Mouse (Mus musculus) midbrain, embryonic 11.5 days (tissue): ENCODE results near the gene Cux2. TPM values are rescaled to one million over a fixed set of nuclear protein-coding genes. Genes with fewer than 3 reads are reported as not detected.
A peak's percentile ranks its signal among the peaks of the same experiment; 100 is the strongest.

Source experiments
- ATAC-seq: fragments of 200-750 bp; cut with Nextera tagmentation; 2 replicates; pipeline ENCODE4 v1.8.0; 2017; ENCODE audit warnings: moderate TSS enrichment, moderate library complexity; ENCODE audit not compliant: low FRiP score
- DNase-seq: peaks from one replicate; pipeline ENCODE4 v3.0.0; 2015; ENCODE audit warnings: low spot score; ENCODE audit errors: missing footprints
- H3K27ac ChIP-seq: fragments of 300-500 bp; sonication (generic); 2 replicates; pipeline ENCODE4 v1.5.1; 2014; ENCODE audit warnings: low read depth, low read length
- H3K27me3 ChIP-seq: fragments of 300-500 bp; sonication (generic); 2 replicates; pipeline ENCODE4 v1.6.1; 2014; ENCODE audit warnings: mild to moderate bottlenecking, low read length, moderate library complexity, mixed read lengths; ENCODE audit not compliant: control insufficient read depth, insufficient read depth
- H3K36me3 ChIP-seq: fragments of 300-500 bp; sonication (generic); 2 replicates; pipeline ENCODE4 v1.6.1; 2014; ENCODE audit warnings: mild to moderate bottlenecking, low read length, moderate library complexity, mixed read lengths; ENCODE audit not compliant: control insufficient read depth, insufficient read depth
- H3K4me1 ChIP-seq: fragments of 300-500 bp; sonication (generic); 2 replicates; pipeline ENCODE4 v1.6.1; 2014; ENCODE audit warnings: low read length; ENCODE audit not compliant: control insufficient read depth, insufficient read depth
- H3K4me2 ChIP-seq: fragments of 300-500 bp; sonication (generic); 2 replicates; pipeline ENCODE4 v1.6.1; 2014; ENCODE audit warnings: mild to moderate bottlenecking, moderate library complexity
- H3K4me3 ChIP-seq: fragments of 300-500 bp; sonication (generic); 2 replicates; pipeline ENCODE4 v1.5.1; 2014; ENCODE audit warnings: low read depth, low read length
- H3K9ac ChIP-seq: fragments of 300-500 bp; sonication (generic); 2 replicates; pipeline ENCODE4 v1.6.1; 2014; ENCODE audit warnings: low read length
- H3K9me3 ChIP-seq: fragments of 300-500 bp; sonication (generic); 2 replicates; pipeline ENCODE4 v1.6.1; 2016; ENCODE audit warnings: low read length; ENCODE audit not compliant: control insufficient read depth
- WGBS: fragments of 180-500 bp; shearing (Covaris S2); extraction: QIAGEN DNeasy Blood & Tissue Kit; methylation state at CpG from one replicate; pipeline ENCODE4 v1.1.7; 2014; 5-methylcytosine and 5-hydroxymethylcytosine counted together
- polyA plus RNA-seq: library from polyadenylated mRNA; unstranded; fragments of >200 nt; fragmentation: Nextera tagmentation; extraction: Ambion mirVana; gene quantifications from 2 replicates; pipeline ENCODE4 v1.2.1, GENCODE M21; 2014

The Cux2 gene
- polyA plus RNA-seq, 1 experiment from 2014 or later = 11.1 TPM

GRCm38 (mm10) chr5:121820161-121820560, 229.7 kb downstream of the Cux2 start:
- WGBS = 87% methylated on average over 2 of the region's 2 CpGs
- Histone ChIP-seq H3K9me3 (no peaks in the 10 kb centered on the region), H3K27me3 (no peaks in the 10 kb centered on the region), H3K4me3 (no peak overlapping the region), H3K4me1 (no peaks in the 10 kb centered on the region), H3K36me3 (peaks cover 24% of the 10 kb centered on the region), H3K9ac (no peak overlapping the region), H3K4me2 (no peak overlapping the region), H3K27ac (no peak overlapping the region)
- ATAC-seq (no peak), DNase-seq (no peak)

DNA sequence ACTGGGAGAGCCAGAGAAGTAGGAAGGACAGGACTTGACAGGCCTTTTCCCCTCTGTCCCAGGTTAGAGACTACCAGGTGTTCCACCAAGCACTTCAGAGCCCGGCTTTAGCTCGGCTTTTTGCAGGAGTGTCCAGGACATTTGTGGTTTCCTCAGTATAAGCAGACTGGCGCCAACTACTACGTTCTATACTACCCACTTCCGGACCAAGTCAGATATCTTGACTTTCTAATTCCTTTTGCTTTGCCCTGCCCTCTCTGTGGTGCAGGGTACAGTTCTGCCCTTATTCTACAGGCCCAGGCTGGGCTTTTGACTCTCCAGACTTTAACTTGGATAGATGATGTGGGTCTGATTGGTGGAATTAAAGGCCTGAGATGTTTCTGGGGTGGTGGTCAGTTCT, 230.3 kb downstream of the Cux2 start:
- Histone ChIP-seq H3K4me3 (no peak overlapping the region), H3K9me3 (no peaks in the 10 kb centered on the region), H3K9ac (no peak overlapping the region), H3K27me3 (no peaks in the 10 kb centered on the region), H3K4me2 (no peak overlapping the region), H3K36me3 (peaks cover 24% of the 10 kb centered on the region), H3K4me1 (no peaks in the 10 kb centered on the region), H3K27ac (no peak overlapping the region)
- WGBS = 94% methylated on average over 5 of the region's 5 CpGs
- no peak for ATAC-seq
- no peak for DNase-seq

- Histone ChIP-seq H3K27me3 (no peaks in the 10 kb centered on the region), H3K4me2 (no peak overlapping the region), H3K4me1 (no peaks in the 10 kb centered on the region), H3K9me3 (no peaks in the 10 kb centered on the region), H3K9ac (no peak overlapping the region), H3K4me3 (no peak overlapping the region), H3K36me3 (peaks cover 27% of the 10 kb centered on the region), H3K27ac (no peak overlapping the region)
- ATAC-seq = no peak
- 85% methylated on average over 4 of the region's 4 CpGs for WGBS
- DNase-seq = no peak
Observed at GRCm38 (mm10) chr5:121818862-121819261, 231.0 kb downstream of the Cux2 start.

DNA sequence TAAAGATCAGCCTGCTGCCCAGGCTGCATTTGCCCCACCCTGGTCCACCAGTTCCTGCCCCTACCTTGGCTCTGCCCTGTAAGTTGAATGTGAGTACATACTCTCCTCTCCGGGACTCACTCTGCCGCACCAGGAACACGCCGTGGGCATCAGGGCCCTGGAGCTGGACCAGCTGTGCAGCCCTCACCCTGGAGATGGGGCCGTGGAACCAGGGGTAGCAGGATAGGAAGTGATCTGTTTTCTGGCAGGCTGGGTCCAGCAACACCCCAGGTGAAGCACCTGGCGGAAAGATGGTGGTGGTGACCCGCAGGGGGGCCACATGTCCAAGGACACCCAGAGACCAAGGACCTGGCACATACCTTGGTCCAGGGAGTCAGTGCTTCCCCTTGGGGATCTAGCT, 231.5 kb downstream of the Cux2 start:
- ATAC-seq (no peak), DNase-seq (no peak)
- H3K4me3 ChIP-seq = no peak overlapping the region
- H3K4me1 ChIP-seq = no peaks in the 10 kb centered on the region
- peaks cover 29% of the 10 kb centered on the region for H3K36me3 ChIP-seq
- no peak overlapping the region for H3K27ac ChIP-seq
- H3K9ac ChIP-seq = no peak overlapping the region
- H3K9me3 ChIP-seq = no peaks in the 10 kb centered on the region
- 98% methylated on average over 7 of the region's 7 CpGs for WGBS
- H3K27me3 ChIP-seq = no peaks in the 10 kb centered on the region
- H3K4me2 ChIP-seq = no peak overlapping the region

- Histone ChIP-seq H3K27ac (no peak overlapping the region), H3K27me3 (no peaks in the 10 kb centered on the region), H3K9me3 (no peaks in the 10 kb centered on the region), H3K4me3 (no peak overlapping the region), H3K4me2 (no peak overlapping the region), H3K9ac (no peak overlapping the region), H3K4me1 (no peaks in the 10 kb centered on the region), H3K36me3 (peaks cover 31% of the 10 kb centered on the region)
- WGBS = 92% methylated on average over 9 of the region's 9 CpGs
- DNase-seq (no peak), ATAC-seq (no peak)
Observed at GRCm38 (mm10) chr5:121817551-121817950, 232.4 kb downstream of the Cux2 start.

GRCm38 (mm10) chr5:121816611-121817010, 233.3 kb downstream of the Cux2 start:
- Histone ChIP-seq H3K36me3 (peaks cover 31% of the 10 kb centered on the region), H3K9me3 (no peaks in the 10 kb centered on the region)

GRCm38 (mm10) chr5:121815867-121816380, 234.0 kb downstream of the Cux2 start:
- DNase-seq = no peak
- Histone ChIP-seq H3K9me3 (no peaks in the 10 kb centered on the region), H3K9ac (no peak overlapping the region), H3K27ac (no peak overlapping the region), H3K4me2 (no peak overlapping the region), H3K36me3 (peaks cover 34% of the 10 kb centered on the region), H3K27me3 (no peaks in the 10 kb centered on the region), H3K4me3 (no peak overlapping the region), H3K4me1 (no peaks in the 10 kb centered on the region)
- ATAC-seq = no peak
- WGBS = 94% methylated on average over 8 of the region's 8 CpGs

More at GRCm38 (mm10) chr5:121816611-121817010, 233.3 kb downstream of the Cux2 start:
- H3K4me1 ChIP-seq = no peaks in the 10 kb centered on the region
- H3K4me2 ChIP-seq = no peak overlapping the region
- no peak overlapping the region for H3K27ac ChIP-seq
- DNase-seq (no peak), ATAC-seq (no peak)
- H3K4me3 ChIP-seq = no peak overlapping the region
- 98% methylated on average over 2 of the region's 2 CpGs for whole genome bisulfite sequencing
- H3K27me3 ChIP-seq = no peaks in the 10 kb centered on the region
- H3K9ac ChIP-seq = no peak overlapping the region

DNA sequence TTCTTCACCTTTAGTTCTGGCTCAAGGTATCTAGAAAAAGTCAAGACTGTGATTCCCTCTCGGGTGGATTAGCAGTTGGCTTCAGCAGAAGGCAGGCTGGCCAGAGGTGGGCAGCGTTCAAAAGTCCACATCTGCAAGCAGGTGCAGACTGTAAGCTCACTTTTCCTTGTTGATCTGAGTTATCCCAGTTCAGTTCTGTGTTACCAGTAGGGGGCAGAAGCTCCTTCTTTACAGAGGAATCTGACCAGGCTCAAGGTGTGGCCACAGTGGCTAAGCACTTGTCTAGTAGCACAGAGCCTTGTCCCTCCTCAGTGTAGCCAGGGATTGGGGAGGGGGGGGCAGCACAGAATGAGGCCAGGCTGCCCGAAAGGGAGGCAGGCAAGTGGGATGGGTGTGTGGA, 234.8 kb downstream of the Cux2 start:
- Histone ChIP-seq H3K9me3 (no peaks in the 10 kb centered on the region), H3K27ac (no peak overlapping the region), H3K4me3 (no peak overlapping the region), H3K36me3 (peaks cover 37% of the 10 kb centered on the region), H3K27me3 (no peaks in the 10 kb centered on the region), H3K4me2 (no peak overlapping the region), H3K4me1 (no peaks in the 10 kb centered on the region), H3K9ac (no peak overlapping the region)
- ATAC-seq (peak; percentile 52; the same call in 1 of the 2 replicates), DNase-seq (no peak)
- 72% methylated on average over 3 of the region's 3 CpGs for WGBS

DNA sequence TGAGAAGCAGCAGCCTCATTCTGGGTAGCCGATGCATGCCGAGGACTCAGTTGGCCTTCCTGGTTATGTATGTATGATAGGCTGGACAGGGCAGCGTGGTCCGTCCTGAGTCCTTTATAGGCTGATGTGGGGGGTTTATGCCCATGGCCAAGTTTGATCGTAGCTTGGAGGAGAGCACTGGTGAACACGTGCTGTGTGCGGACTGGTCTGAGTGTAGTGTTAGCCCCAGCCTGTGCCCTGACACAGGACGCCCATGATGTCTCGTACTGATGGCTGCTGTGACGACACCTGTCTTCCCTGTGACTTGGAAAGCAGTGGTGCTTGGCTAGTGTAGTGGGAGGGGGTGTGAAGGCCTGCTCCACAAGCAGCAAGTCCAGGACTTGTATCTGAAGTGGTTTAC, 236.2 kb downstream of the Cux2 start:
- Histone ChIP-seq H3K4me2 (no peak overlapping the region), H3K9me3 (no peaks in the 10 kb centered on the region), H3K36me3 (peaks cover 33% of the 10 kb centered on the region), H3K9ac (no peak overlapping the region), H3K4me1 (no peaks in the 10 kb centered on the region), H3K27ac (no peak overlapping the region), H3K27me3 (no peaks in the 10 kb centered on the region), H3K4me3 (no peak overlapping the region)
- no peak for ATAC-seq
- 93% methylated on average over 10 of the region's 10 CpGs for WGBS
- no peak for DNase-seq
